Mouse (Mus musculus): ENCODE measurements at regions not wholly inside any gene's neighbourhood (a gene's known extent, or its start where the extent isn't known, plus 50 kb on each side); places are given as distances from the start of the nearest gene placed in this dataset.
A peak's percentile ranks its signal among the peaks of the same experiment; 100 is the strongest.
"Not testable (repeated sequence)": the region's sequence is repeated elsewhere in the genome, so short reads cannot be mapped to it uniquely, and the experiment has no call there.

DNA sequence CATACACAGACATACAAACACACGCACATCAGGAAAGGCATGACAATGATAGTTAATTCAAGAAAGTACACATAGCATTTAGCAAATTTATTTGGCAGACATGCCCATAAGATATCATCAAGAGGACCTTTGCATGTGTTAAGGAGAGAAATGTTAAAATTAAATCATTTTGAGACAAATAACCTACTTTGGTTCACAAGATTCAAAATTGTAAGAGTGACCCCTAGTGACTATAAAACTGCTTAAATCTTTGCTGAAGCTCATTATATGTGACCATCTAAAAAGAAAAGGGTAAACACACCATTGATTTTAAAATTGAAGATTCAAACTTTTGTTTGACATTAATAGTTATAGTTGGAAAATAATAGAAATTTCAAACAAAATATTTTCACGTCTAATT lies 721.3 kb downstream of the Cdh11 start:
- Histone ChIP-seq H3K4me2 (no peak overlapping the region), H3K9me3 (ENCODE audit: control insufficient read depth, low read length) (no peaks in the 10 kb centered on the region), H3K27me3 (ENCODE audit: control insufficient read depth, insufficient read depth, low read length) (no peaks in the 10 kb centered on the region), H3K4me3 (ENCODE audit: low read depth, low read length) (no peak overlapping the region), H3K36me3 (ENCODE audit: control insufficient read depth, insufficient read depth, low read length) (no peaks in the 10 kb centered on the region), H3K4me1 (ENCODE audit: control insufficient read depth, insufficient read depth, low read length) (no peaks in the 10 kb centered on the region), H3K9ac (ENCODE audit: low read length) (no peak overlapping the region), H3K27ac (ENCODE audit: low read depth, low read length) (no peak overlapping the region)
- ATAC-seq (ENCODE audit: low FRiP score) (no peak), DNase-seq (ENCODE audit: low spot score, missing footprints) (no peak)
- 96% methylated on average over 2 of the region's 2 CpGs for WGBS

DNA sequence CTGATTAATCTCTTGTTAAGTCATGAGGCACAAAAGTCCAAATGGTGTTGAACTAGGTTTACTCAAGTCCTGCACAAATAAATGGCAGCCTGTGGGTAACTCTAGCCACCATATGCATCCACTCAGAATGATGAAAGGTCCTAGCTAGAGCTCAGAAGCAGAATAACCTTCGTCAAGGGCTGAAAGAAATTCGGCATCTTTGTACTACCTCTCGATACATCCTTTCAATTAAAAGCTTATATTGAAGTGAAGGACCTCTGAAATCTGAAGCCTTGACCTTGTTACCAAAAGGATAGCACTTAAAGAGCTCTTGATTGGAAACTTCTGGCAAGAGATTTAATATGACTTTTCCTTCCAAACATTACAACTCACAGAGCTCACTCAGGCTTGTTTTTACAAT lies 732.0 kb downstream of the Cdh11 start:
- WGBS = 85% methylated on average over 3 of the region's 3 CpGs
- no peak overlapping the region for H3K4me3 ChIP-seq (ENCODE audit: low read depth, low read length)
- H3K4me1 ChIP-seq (ENCODE audit: control insufficient read depth, insufficient read depth, low read length) = no peaks in the 10 kb centered on the region
- no peak overlapping the region for H3K27ac ChIP-seq (ENCODE audit: low read depth, low read length)
- H3K4me2 ChIP-seq = no peak overlapping the region
- H3K9ac ChIP-seq (ENCODE audit: low read length) = no peak overlapping the region
- H3K9me3 ChIP-seq (ENCODE audit: control insufficient read depth, low read length) = no peaks in the 10 kb centered on the region
- H3K27me3 ChIP-seq (ENCODE audit: control insufficient read depth, insufficient read depth, low read length) = no peaks in the 10 kb centered on the region
- H3K36me3 ChIP-seq (ENCODE audit: control insufficient read depth, insufficient read depth, low read length) = no peaks in the 10 kb centered on the region
- DNase-seq (ENCODE audit: low spot score, missing footprints) = no peak
- no peak for ATAC-seq (ENCODE audit: low FRiP score)

DNA sequence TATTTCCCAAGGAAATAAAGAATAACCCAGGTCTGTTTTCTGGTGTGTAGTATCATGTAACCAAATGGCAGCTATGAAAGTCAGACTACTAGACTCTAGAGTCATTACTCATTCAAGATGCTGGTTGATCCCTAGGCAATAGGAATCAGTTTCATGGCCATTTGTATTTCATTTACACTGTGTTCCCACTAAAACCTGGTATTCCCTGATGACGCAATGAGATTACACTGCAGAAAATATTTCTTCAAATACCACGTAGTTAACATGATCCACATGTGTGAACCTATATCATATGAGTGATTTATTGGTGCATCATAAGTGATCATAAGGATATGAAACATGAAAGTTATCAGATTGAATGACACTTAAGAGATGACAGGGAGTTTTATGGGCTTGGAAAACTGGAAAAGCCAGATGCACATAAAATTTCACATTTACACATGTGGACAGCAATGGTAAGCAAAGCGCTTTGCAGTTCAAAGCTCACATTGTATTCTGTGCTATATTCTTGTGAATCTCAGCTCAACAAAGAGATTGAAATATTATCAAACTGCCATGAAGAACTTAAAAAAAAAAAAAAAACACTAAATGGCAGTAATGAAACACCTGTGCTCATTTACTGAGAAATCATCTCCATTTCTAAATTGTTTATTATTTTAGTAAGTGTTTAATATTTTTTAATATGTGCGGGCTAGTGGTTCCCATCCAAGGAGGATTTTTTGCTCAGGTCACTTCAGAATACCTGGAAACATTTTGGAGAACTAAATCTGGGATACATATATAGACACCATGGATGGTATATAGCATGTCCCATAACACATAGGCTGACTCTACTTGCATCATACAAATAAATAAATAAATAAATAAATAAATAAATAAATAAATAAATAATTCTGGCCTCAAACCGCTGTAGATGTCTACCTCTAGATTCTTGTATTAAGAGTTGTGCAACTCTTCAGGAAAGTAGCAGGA lies 758.2 kb downstream of the Cdh11 start:
- Histone ChIP-seq H3K4me3 (ENCODE audit: low read depth, low read length) (no peak overlapping the region), H3K9me3 (ENCODE audit: control insufficient read depth, low read length) (no peaks in the 10 kb centered on the region), H3K9ac (ENCODE audit: low read length) (no peak overlapping the region), H3K4me2 (no peak overlapping the region), H3K27me3 (ENCODE audit: control insufficient read depth, insufficient read depth, low read length) (no peaks in the 10 kb centered on the region), H3K27ac (ENCODE audit: low read depth, low read length) (no peak overlapping the region), H3K4me1 (ENCODE audit: control insufficient read depth, insufficient read depth, low read length) (no peaks in the 10 kb centered on the region), H3K36me3 (ENCODE audit: control insufficient read depth, insufficient read depth, low read length) (no peaks in the 10 kb centered on the region)
- DNase-seq (ENCODE audit: low spot score, missing footprints) (no peak), ATAC-seq (ENCODE audit: low FRiP score) (no peak; the same call in 1 of the 2 replicates)
- WGBS = 87% methylated on average over 5 of the region's 5 CpGs

DNA sequence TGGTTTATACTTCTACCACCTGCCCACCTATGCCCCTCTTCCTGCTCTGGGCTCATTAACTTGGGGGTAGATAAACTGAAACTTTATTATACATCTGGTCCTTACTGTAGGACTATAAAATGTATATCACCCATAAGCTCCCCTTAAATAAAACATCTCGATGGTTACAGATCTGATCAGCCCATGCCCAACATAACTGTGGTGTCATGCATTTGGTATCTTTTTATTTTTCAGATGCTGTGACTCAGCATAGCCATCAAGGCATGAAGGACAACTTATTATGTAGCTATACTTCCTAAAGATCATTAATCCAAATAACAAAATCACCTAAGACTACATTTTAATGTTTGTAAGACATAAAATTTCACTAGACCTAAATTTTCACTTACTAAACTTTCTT lies 761.0 kb downstream of the Cdh11 start:
- H3K27ac ChIP-seq (ENCODE audit: low read depth, low read length) = no peak overlapping the region
- ATAC-seq (ENCODE audit: low FRiP score) (no peak), DNase-seq (ENCODE audit: low spot score, missing footprints) (no peak)
- WGBS = 88% methylated on average over 1 of the region's 1 CpGs
- H3K9me3 ChIP-seq (ENCODE audit: control insufficient read depth, low read length) = no peaks in the 10 kb centered on the region
- no peaks in the 10 kb centered on the region for H3K36me3 ChIP-seq (ENCODE audit: control insufficient read depth, insufficient read depth, low read length)
- H3K27me3 ChIP-seq (ENCODE audit: control insufficient read depth, insufficient read depth, low read length) = no peaks in the 10 kb centered on the region
- no peak overlapping the region for H3K4me2 ChIP-seq
- no peak overlapping the region for H3K4me3 ChIP-seq (ENCODE audit: low read depth, low read length)
- H3K9ac ChIP-seq (ENCODE audit: low read length) = no peak overlapping the region
- no peaks in the 10 kb centered on the region for H3K4me1 ChIP-seq (ENCODE audit: control insufficient read depth, insufficient read depth, low read length)

DNA sequence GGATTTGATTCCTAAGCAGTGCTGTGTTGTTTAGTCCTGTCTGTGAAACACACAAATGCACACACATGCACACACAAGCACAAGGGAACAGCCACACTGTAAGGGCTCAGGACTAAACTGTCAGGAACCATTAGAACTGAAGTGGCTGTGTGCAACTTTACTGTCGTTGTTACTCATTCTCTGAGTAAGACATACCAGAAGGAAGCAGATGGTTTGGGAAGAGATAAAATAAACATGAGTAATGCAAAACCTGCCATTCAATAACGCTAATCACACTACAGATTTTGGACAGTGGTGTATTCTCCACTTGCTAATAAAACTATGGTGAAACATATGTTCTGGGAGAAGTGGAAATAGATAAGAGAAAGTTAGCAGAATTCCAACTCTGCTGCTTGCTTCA lies 767.7 kb downstream of the Cdh11 start:
- WGBS = 86% methylated on average over 2 of the region's 2 CpGs
- Histone ChIP-seq H3K9me3 (ENCODE audit: control insufficient read depth, low read length) (no peaks in the 10 kb centered on the region), H3K4me3 (ENCODE audit: low read depth, low read length) (no peak overlapping the region), H3K27me3 (ENCODE audit: control insufficient read depth, insufficient read depth, low read length) (no peaks in the 10 kb centered on the region), H3K4me1 (ENCODE audit: control insufficient read depth, insufficient read depth, low read length) (no peaks in the 10 kb centered on the region), H3K9ac (ENCODE audit: low read length) (no peak overlapping the region), H3K36me3 (ENCODE audit: control insufficient read depth, insufficient read depth, low read length) (no peaks in the 10 kb centered on the region), H3K27ac (ENCODE audit: low read depth, low read length) (no peak overlapping the region), H3K4me2 (no peak overlapping the region)
- DNase-seq (ENCODE audit: low spot score, missing footprints) (no peak), ATAC-seq (ENCODE audit: low FRiP score) (no peak)

DNA sequence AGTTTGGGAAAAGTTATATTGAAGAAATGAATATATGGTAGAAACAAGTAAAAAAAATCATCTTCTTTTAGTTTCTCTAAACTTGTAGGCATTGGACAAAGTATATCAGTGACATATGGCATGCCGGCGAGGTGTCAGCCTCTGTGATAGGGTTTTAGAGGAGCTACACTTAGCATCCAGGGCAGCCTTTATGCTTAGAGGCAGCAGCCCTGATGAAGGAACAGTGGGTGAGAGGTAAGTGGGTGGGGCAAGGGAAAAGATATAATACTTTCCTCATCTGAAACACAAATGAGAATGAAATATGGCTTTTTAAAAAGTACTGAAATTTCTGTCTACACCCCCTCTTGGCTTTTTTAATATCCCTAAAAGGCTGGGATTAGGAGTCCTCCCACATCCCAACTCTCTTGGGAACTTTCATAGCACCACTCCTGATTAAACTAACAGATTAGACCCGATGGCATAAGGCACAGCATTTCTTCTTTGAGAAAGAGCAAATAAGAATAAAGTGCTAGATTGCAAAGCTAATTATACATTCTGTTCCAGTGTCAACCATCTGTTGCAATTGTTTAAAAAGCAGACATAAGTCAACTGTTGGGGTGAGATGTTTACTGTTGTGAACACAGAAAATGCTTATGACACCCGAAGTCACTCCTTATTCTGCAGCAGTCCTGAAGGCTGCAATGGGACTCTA lies 785.0 kb downstream of the Cdh11 start:
- Histone ChIP-seq H3K4me3 (ENCODE audit: low read depth, low read length) (no peak overlapping the region), H3K27me3 (ENCODE audit: control insufficient read depth, insufficient read depth, low read length) (no peaks in the 10 kb centered on the region), H3K9me3 (ENCODE audit: control insufficient read depth, low read length) (no peaks in the 10 kb centered on the region), H3K4me2 (no peak overlapping the region), H3K36me3 (ENCODE audit: control insufficient read depth, insufficient read depth, low read length) (no peaks in the 10 kb centered on the region), H3K4me1 (ENCODE audit: control insufficient read depth, insufficient read depth, low read length) (no peaks in the 10 kb centered on the region), H3K27ac (ENCODE audit: low read depth, low read length) (no peak overlapping the region), H3K9ac (ENCODE audit: low read length) (no peak overlapping the region)
- ATAC-seq (ENCODE audit: low FRiP score) = peak; percentile 52; the same call in 1 of the 2 replicates
- DNase-seq (ENCODE audit: low spot score, missing footprints) = peak; percentile 74
- 78% methylated on average over 4 of the region's 4 CpGs for WGBS

DNA sequence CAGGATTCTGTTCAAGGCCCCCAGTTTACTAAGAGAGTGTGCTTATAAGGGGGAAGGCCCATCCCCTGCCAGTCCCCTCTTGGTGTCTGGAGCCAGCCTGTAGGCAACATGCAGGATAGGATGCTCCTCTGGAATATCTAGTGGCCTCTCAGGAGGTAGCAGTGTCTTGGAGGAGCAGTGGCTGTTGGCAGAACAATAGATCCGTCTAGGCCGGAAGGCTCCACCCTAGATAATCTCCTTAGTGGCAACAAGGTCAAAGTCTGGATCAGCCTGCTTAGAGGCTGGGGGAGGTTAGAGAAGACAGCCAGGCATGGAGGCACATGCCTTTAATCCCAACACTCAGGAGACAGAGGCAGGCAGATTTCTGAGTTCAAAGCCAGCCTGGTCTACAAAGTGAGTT lies 788.7 kb downstream of the Cdh11 start:
- H3K9ac ChIP-seq (ENCODE audit: low read length); ATAC-seq (ENCODE audit: low FRiP score); H3K4me1 ChIP-seq (ENCODE audit: control insufficient read depth, insufficient read depth, low read length); H3K36me3 ChIP-seq (ENCODE audit: control insufficient read depth, insufficient read depth, low read length); H3K27ac ChIP-seq (ENCODE audit: low read depth, low read length); H3K9me3 ChIP-seq (ENCODE audit: control insufficient read depth, low read length); H3K4me3 ChIP-seq (ENCODE audit: low read depth, low read length); H3K4me2 ChIP-seq; H3K27me3 ChIP-seq (ENCODE audit: control insufficient read depth, insufficient read depth, low read length): not testable (repeated sequence)
- 60% methylated on average over 2 of the region's 2 CpGs for WGBS
- peak; percentile 10 for DNase-seq (ENCODE audit: low spot score, missing footprints)

DNA sequence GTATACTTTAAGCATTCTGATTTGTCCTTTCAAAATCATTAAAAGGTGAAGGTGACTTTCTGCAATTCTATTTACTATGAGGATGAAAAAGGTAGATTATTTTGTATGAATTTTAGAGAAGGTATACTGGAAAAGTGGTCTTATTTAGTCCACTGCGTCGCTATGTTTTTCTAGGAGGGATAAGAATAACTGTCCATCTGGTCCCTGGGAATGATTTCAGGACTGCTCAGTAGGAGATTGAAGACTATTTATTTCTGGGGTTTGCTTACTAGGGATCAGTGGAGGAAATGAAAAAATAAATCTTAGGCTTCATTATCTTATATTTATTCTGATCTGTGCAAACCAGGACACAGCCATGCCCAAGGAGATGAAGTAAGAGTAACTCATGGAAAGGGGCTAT lies 828.6 kb downstream of the Cdh11 start:
- DNase-seq (ENCODE audit: low spot score, missing footprints) (no peak), ATAC-seq (ENCODE audit: low FRiP score) (no peak)
- Histone ChIP-seq H3K9ac (ENCODE audit: low read length) (no peak overlapping the region), H3K4me1 (ENCODE audit: control insufficient read depth, insufficient read depth, low read length) (no peaks in the 10 kb centered on the region), H3K27me3 (ENCODE audit: control insufficient read depth, insufficient read depth, low read length) (no peaks in the 10 kb centered on the region), H3K4me3 (ENCODE audit: low read depth, low read length) (no peak overlapping the region), H3K4me2 (no peak overlapping the region), H3K27ac (ENCODE audit: low read depth, low read length) (no peak overlapping the region), H3K9me3 (ENCODE audit: control insufficient read depth, low read length) (no peaks in the 10 kb centered on the region), H3K36me3 (ENCODE audit: control insufficient read depth, insufficient read depth, low read length) (no peaks in the 10 kb centered on the region)
- 91% methylated on average over 2 of the region's 2 CpGs for WGBS

DNA sequence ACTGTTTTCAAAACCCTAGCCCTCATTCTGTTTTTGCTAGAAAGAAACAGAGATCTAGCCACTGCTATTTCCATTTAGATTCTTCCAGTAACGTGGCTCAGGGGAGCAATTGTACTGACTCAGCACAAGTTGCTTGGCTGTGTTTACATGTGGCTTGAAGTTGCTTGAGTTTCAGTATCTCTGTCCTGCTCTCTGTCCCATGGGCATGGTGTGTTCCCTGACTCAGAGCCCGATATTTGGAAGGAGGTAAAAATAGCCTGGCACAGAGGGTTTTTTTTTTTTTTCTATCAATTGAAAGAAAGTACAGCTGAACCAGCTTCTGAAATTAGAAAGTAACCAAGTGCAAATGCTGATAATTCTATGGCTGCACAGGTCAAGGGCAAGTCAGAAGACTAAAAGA lies 834.8 kb downstream of the Cdh11 start:
- Histone ChIP-seq H3K27ac (ENCODE audit: low read depth, low read length) (no peak overlapping the region), H3K4me2 (no peak overlapping the region), H3K27me3 (ENCODE audit: control insufficient read depth, insufficient read depth, low read length) (no peaks in the 10 kb centered on the region), H3K9ac (ENCODE audit: low read length) (no peak overlapping the region), H3K4me3 (ENCODE audit: low read depth, low read length) (no peak overlapping the region), H3K36me3 (ENCODE audit: control insufficient read depth, insufficient read depth, low read length) (no peaks in the 10 kb centered on the region), H3K9me3 (ENCODE audit: control insufficient read depth, low read length) (no peaks in the 10 kb centered on the region), H3K4me1 (ENCODE audit: control insufficient read depth, insufficient read depth, low read length) (no peaks in the 10 kb centered on the region)
- WGBS = 76% methylated on average over 2 of the region's 2 CpGs
- no peak for ATAC-seq (ENCODE audit: low FRiP score)
- no peak for DNase-seq (ENCODE audit: low spot score, missing footprints)

Data from midbrain, embryonic 11.5 days (tissue).